Mouse (Mus musculus) intestine, embryonic 15.5 days (tissue): Measurements from ENCODE around the gene Gpbp1. TPM values are rescaled to one million over a fixed set of nuclear protein-coding genes. Genes with fewer than 3 reads are reported as not detected.

ENCODE experiments used
- ATAC-seq: fragments of 200-750 bp; cut with Nextera tagmentation; 2 replicates; pipeline ENCODE4 v1.8.0; 2017; ENCODE audit warnings: moderate TSS enrichment, moderate library complexity
- H3K27ac ChIP-seq: fragments of 300-500 bp; sonication (generic); 2 replicates; pipeline ENCODE4 v1.5.1; 2015; ENCODE audit warnings: mild to moderate bottlenecking, inconsistent platforms
- H3K27me3 ChIP-seq: fragments of 300-500 bp; sonication (generic); replicated peaks from 2 replicates; pipeline ENCODE4 v1.6.1; 2015; ENCODE audit warnings: inconsistent platforms
- H3K36me3 ChIP-seq: fragments of 300-500 bp; sonication (generic); 2 replicates; pipeline ENCODE4 v1.6.1; 2015; ENCODE audit warnings: inconsistent platforms
- H3K4me1 ChIP-seq: fragments of 300-500 bp; sonication (generic); replicated peaks from 2 replicates; pipeline ENCODE4 v1.6.1; 2015; ENCODE audit warnings: inconsistent platforms
- H3K4me2 ChIP-seq: fragments of 300-500 bp; sonication (generic); replicated peaks from 2 replicates; pipeline ENCODE4 v1.6.1; 2015; ENCODE audit warnings: mild to moderate bottlenecking, inconsistent platforms
- H3K4me3 ChIP-seq: fragments of 300-500 bp; sonication (generic); replicated peaks from 2 replicates; pipeline ENCODE4 v1.5.1; 2015; ENCODE audit warnings: inconsistent platforms
- H3K9ac ChIP-seq: fragments of 300-500 bp; sonication (generic); 2 replicates; pipeline ENCODE4 v1.6.1; 2015; ENCODE audit warnings: inconsistent platforms
- H3K9me3 ChIP-seq: fragments of 300-500 bp; sonication (generic); 2 replicates; pipeline ENCODE4 v1.6.1; 2016; ENCODE audit warnings: inconsistent platforms
- WGBS: fragments of 180-500 bp; shearing (Covaris S2); methylation state at CpG from one replicate; pipeline ENCODE4 v1.1.7; 2015; 5-methylcytosine and 5-hydroxymethylcytosine counted together
- polyA plus RNA-seq: library from polyadenylated mRNA; unstranded; fragments of >200 nt; fragmentation: Nextera tagmentation; extraction: Ambion mirVana; gene quantifications from 2 replicates; pipeline ENCODE4 v1.2.1, GENCODE M21; 2015

Gpbp1 gene
- polyA plus RNA-seq, 1 experiment from 2014 or later, result 80.3 TPM

DNA sequence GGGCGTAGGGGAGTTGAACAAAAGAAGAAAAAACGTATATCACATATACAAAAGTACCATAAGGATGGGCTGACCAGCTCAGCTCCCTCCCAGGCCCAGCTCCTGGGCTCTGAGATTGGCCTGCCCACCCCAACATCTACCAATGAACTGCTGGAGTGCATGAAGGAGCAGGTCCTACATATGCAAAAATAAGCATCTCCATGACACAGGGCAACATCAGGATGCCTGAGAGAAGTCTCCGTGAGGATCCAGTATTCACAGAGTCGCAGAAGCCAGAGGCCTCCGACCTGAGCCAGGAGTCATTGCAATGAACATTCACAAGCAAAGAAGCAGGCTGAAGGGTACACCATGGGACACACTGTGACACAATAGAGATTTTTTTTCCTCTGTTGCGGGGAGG lies 96.5 kb downstream of the Gpbp1 start:
- Histone ChIP-seq H3K27me3 (no peaks in the 10 kb centered on the region), H3K4me1 (peaks cover 10% of the 10 kb centered on the region), H3K9ac (no peak overlapping the region), H3K27ac (no peak overlapping the region), H3K36me3 (no peaks in the 10 kb centered on the region), H3K9me3 (no peaks in the 10 kb centered on the region), H3K4me2 (no peak overlapping the region), H3K4me3 (no peak overlapping the region)
- no peak for ATAC-seq
- WGBS, result 83% methylated on average over 6 of the region's 6 CpGs

DNA sequence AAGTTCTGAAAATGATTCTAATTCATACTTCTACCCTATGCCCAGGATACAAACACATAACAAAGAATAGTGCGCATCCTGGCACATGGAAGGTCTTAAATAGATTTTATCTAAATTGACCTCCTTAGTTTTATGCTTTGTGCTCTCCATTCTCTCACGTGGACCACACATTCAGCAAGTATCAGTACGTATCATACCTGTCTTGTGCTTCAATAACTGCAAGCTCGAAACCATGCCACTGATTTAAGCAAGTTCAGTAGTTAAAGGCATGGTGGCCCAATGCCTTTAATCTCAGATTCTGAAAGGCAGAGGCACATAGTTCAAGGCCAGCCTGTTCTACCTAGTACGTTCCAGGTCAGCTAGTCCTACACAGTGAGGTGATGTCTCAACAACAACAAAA lies 98.5 kb downstream of the Gpbp1 start:
- Histone ChIP-seq H3K4me1 (0 out of 2 replicates have a peak, but pooled peaks cover 2% of the 10 kb centered on the region), H3K4me3 (no peak overlapping the region), H3K9ac (no peak overlapping the region), H3K27me3 (no peaks in the 10 kb centered on the region), H3K36me3 (no peaks in the 10 kb centered on the region), H3K4me2 (no peak overlapping the region), H3K9me3 (no peaks in the 10 kb centered on the region), H3K27ac (no peak overlapping the region)
- no peak for ATAC-seq
- 89% methylated on average over 5 of the region's 5 CpGs for WGBS

DNA sequence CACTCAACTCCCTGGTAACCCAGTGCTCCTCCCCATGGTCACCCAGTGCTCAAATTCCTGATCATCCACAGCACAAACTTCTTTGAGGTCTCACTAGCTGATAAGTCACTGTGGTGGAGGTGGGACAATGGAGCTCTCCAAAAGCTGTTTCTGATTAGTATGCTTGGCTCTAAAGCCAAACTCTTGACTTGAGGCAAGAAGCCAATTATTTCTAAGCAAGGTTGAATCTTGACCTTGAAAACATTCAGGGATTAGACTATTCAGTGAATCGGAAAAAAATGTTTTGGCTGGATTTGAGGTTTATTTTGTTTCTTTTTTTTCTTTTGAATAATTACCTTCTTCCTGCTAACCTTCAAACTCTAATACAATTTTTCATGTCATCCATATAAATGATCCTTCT lies 98.9 kb downstream of the Gpbp1 start:
- no peak for ATAC-seq
- Histone ChIP-seq H3K9ac (no peak overlapping the region), H3K4me2 (no peak overlapping the region), H3K27ac (no peak overlapping the region), H3K36me3 (no peaks in the 10 kb centered on the region), H3K9me3 (no peaks in the 10 kb centered on the region), H3K4me1 (0 out of 2 replicates have a peak, but pooled peaks cover 2% of the 10 kb centered on the region), H3K4me3 (no peak overlapping the region), H3K27me3 (no peaks in the 10 kb centered on the region)
- WGBS, result 67% methylated on average over 1 of the region's 1 CpGs

DNA sequence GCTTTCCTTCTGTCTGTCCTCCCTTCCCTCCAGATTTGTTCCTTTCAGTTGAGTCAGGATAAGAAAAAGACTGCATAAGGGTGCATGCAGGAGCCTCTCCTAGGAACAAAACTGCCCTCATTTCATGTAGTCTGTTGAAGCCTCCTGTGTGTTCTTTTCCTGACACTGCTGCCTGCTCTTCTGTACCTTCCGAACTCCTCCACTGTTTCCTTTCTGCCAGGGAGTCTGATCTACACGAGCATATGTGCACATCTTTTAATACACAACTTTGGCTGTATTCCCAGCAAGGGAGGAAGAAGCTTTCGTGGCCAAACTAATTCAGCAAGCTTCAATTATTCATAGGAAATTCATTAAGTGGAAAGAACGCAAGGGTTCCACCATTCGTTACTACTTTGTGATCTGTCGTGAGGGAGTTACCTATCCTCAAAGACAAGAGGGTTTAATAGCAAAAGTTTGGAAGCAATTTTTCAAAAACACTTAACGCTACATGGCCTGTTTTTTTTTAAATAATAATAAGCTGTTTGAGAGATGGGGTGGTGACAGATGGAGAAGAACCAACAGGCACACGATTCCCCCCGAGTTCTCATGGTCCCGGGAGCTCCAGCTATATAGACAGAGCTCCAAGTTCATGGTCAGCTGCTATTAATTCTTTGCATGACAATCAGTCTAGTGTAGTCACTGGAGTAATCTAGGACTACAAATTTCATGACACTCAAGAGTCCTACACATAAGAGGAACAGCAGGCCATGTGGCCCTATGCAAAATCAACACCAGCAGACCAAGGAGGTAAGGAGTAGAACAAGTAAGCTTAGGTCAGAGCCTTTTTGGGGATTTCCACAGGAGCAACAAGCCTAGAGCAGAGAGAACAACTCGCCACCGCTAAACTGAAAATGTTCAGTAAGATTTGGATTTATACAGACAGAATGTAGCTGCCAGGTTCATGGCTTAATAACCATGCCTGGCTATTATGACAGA lies 105.6 kb downstream of the Gpbp1 start:
- no peaks in the 10 kb centered on the region for H3K36me3 ChIP-seq
- H3K9me3 ChIP-seq, result no peaks in the 10 kb centered on the region
- H3K27ac ChIP-seq, result no peak overlapping the region
- H3K4me2 ChIP-seq, result no peak overlapping the region
- 64% methylated on average over 12 of the region's 12 CpGs for WGBS
- H3K9ac ChIP-seq, result no peak overlapping the region
- no peak overlapping the region for H3K4me3 ChIP-seq
- ATAC-seq, result no peak
- H3K4me1 ChIP-seq, result no peaks in the 10 kb centered on the region
- H3K27me3 ChIP-seq, result no peaks in the 10 kb centered on the region

Other genes starting within 250 kb of the Gpbp1 start
- gene Actbl2, start 235.1 kb downstream of the Gpbp1 start, polyA plus RNA-seq, result not detected in 2 replicates
- not detected in 2 replicates for gene Gm49496, start 59.8 kb upstream of the Gpbp1 start, polyA plus RNA-seq
- not detected in 2 replicates for gene Gm10198, start 102.7 kb upstream of the Gpbp1 start, polyA plus RNA-seq
- gene Mier3, start 190.9 kb upstream of the Gpbp1 start, polyA plus RNA-seq, result 13.7 and 16.3 TPM in 2 replicates